Mouse (Mus musculus): ENCODE data around the gene B4galt2.

DNA sequence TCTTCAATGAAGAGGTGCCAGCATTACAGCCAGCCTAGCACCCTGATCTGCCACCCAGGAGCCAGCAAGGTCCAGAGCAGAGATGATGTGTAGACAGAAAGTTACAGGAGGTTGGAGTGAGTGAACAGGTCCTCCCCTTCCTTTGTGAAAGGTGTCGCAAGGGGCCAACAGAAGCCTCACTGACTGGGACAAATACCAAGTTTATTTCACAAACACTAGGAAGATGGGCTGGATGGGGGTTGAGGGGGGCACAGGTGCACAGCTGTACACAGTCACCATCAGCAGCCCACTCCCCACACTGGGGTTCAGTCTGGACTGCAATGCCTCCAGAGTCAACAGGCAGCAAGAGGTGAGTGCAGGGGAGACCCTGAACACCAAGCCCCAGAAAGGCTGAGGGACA is 859 bp upstream of the B4galt2 start:
- TF ChIP-seq POLR2A (IDR thresholded peaks at IDR 0.05; ENCODE audit: insufficient read depth, low read depth, low read length) (no peak), CTCF (IDR thresholded peaks at IDR 0.05) (no peak), EP300 (IDR thresholded peaks at IDR 0.05; ENCODE audit: insufficient read depth, low read depth, low read length) (no peak)
